Mouse (Mus musculus) cortical plate, adult 2 months (tissue): Measurements from ENCODE around the gene Zp1.

Experiments used
- CTCF ChIP-seq: fragments of 200-500 bp; IDR thresholded peaks from 2 replicates; pipeline ENCODE4 v1.5.1; 2011; ENCODE audit warnings: mild to moderate bottlenecking, control low read depth, low read length; ENCODE audit not compliant: insufficient read depth; ENCODE audit errors: extremely low read depth
- POLR2A ChIP-seq: fragments of 200-500 bp; IDR thresholded peaks from 2 replicates; pipeline ENCODE4 v1.6.1; 2011; ENCODE audit warnings: mild to moderate bottlenecking, low read length, control low read depth; ENCODE audit not compliant: insufficient read depth; ENCODE audit errors: extremely low read depth

- TF ChIP-seq POLR2A (no peak), CTCF (no peak)
Observed at GRCm38 (mm10) chr19:10920532-10920931, at the start of gene Zp1.
